Mouse (Mus musculus): ENCODE data around the gene Ugt1a7c. TPM values are rescaled to one million over a fixed set of nuclear protein-coding genes. Genes with fewer than 3 reads are reported as not detected.

The Ugt1a7c gene
- polyA plus RNA-seq, 1 experiment from 2014 or later, result 0.94 TPM

DNA sequence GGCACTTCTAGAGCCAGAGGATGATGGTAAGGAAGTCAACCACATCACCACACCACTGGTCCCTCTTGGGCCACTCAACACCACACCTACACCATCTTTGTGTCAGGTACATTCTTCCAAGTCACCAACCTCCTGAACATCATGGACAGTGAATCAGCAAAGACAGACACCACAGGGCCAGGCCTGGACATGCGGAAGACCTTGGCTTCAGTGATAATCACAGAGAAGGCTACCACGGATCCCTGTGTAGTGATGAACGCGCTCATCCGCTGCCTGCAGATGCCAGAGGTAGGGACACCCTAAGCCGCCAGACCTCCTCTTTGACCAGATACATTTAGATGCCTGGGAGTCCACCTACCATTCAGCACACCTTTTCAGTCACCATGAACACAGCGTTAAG lies 133.3 kb downstream of the Ugt1a7c start:
- no peaks in the 10 kb centered on the region for H3K27me3 ChIP-seq (ENCODE audit: control insufficient read depth, insufficient read depth, low read depth, low read length)
- H3K4me1 ChIP-seq (ENCODE audit: control insufficient read depth, insufficient read depth, low read length), result no peaks in the 10 kb centered on the region
- no peak overlapping the region for H3K27ac ChIP-seq (ENCODE audit: low read length)
- WGBS, result 70% methylated on average over 7 of the region's 7 CpGs
- no peak overlapping the region for H3K9ac ChIP-seq (ENCODE audit: low read depth, low read length)
- peaks cover 79% of the 10 kb centered on the region for H3K9me3 ChIP-seq (replicated peaks; ENCODE audit: control insufficient read depth, low read length, poor library complexity, severe bottlenecking)
- H3K4me3 ChIP-seq (ENCODE audit: low read depth, low read length), result no peak overlapping the region
- ATAC-seq, result no peak
- no peak overlapping the region for H3K4me2 ChIP-seq (ENCODE audit: low read length)
- no peaks in the 10 kb centered on the region for H3K36me3 ChIP-seq (ENCODE audit: control insufficient read depth, insufficient read depth, low read length)

- H3K4me3 ChIP-seq (ENCODE audit: low read depth, low read length), result no peak overlapping the region
- no peak overlapping the region for H3K4me2 ChIP-seq (ENCODE audit: low read length)
- H3K36me3 ChIP-seq (ENCODE audit: control insufficient read depth, insufficient read depth, low read length), result no peaks in the 10 kb centered on the region
- H3K9me3 ChIP-seq (replicated peaks; ENCODE audit: control insufficient read depth, low read length, poor library complexity, severe bottlenecking), result peaks cover 93% of the 10 kb centered on the region
- no peaks in the 10 kb centered on the region for H3K4me1 ChIP-seq (ENCODE audit: control insufficient read depth, insufficient read depth, low read length)
- H3K27me3 ChIP-seq (ENCODE audit: control insufficient read depth, insufficient read depth, low read depth, low read length), result no peaks in the 10 kb centered on the region
- 81% methylated on average over 3 of the region's 3 CpGs for WGBS
- no peak overlapping the region for H3K27ac ChIP-seq (ENCODE audit: low read length)
- no peak overlapping the region for H3K9ac ChIP-seq (ENCODE audit: low read depth, low read length)
- ATAC-seq, result no peak
Measured at GRCm38 (mm10) chr1:88229566-88229965, 134.7 kb downstream of the Ugt1a7c start.

GRCm38 (mm10) chr1:88229986-88230385 lies 135.1 kb downstream of the Ugt1a7c start:
- Histone ChIP-seq H3K36me3 (ENCODE audit: control insufficient read depth, insufficient read depth, low read length) (no peaks in the 10 kb centered on the region), H3K9me3 (replicated peaks; ENCODE audit: control insufficient read depth, low read length, poor library complexity, severe bottlenecking) (peaks cover 97% of the 10 kb centered on the region), H3K4me1 (ENCODE audit: control insufficient read depth, insufficient read depth, low read length) (no peaks in the 10 kb centered on the region), H3K4me3 (ENCODE audit: low read depth, low read length) (no peak overlapping the region), H3K9ac (ENCODE audit: low read depth, low read length) (no peak overlapping the region), H3K27ac (ENCODE audit: low read length) (no peak overlapping the region), H3K27me3 (ENCODE audit: control insufficient read depth, insufficient read depth, low read depth, low read length) (no peaks in the 10 kb centered on the region), H3K4me2 (ENCODE audit: low read length) (no peak overlapping the region)
- ATAC-seq, result no peak
- WGBS, result 87% methylated on average over 5 of the region's 5 CpGs

DNA sequence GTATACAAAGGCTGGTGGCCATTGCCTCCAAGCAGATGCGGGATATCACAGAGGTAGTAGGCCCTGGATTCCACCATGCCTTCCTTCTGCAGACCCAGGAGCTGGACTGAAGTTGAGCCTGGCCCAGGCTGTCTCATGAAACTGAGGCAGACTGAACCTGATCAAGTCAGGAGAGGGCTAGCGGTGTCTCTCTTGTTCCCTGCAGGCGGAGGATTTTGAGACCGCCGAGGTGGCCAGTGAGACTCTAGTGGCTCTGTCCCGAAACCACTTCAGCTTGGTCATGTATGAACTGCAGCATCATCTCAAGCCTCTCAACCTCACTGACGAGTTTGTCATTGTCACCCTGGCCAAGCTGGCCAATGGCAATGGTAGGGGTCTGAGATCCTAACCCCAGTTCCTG lies 135.6 kb downstream of the Ugt1a7c start:
- H3K9me3 ChIP-seq (replicated peaks; ENCODE audit: control insufficient read depth, low read length, poor library complexity, severe bottlenecking), result peaks cover 100% of the 10 kb centered on the region
- H3K27me3 ChIP-seq (ENCODE audit: control insufficient read depth, insufficient read depth, low read depth, low read length), result no peaks in the 10 kb centered on the region
- H3K4me1 ChIP-seq (ENCODE audit: control insufficient read depth, insufficient read depth, low read length), result no peaks in the 10 kb centered on the region
- H3K27ac ChIP-seq (ENCODE audit: low read length), result no peak overlapping the region
- no peak overlapping the region for H3K4me2 ChIP-seq (ENCODE audit: low read length)
- H3K36me3 ChIP-seq (ENCODE audit: control insufficient read depth, insufficient read depth, low read length), result no peaks in the 10 kb centered on the region
- H3K4me3 ChIP-seq (ENCODE audit: low read depth, low read length), result no peak overlapping the region
- no peak for ATAC-seq
- 75% methylated on average over 7 of the region's 7 CpGs for WGBS
- no peak overlapping the region for H3K9ac ChIP-seq (ENCODE audit: low read depth, low read length)

- Histone ChIP-seq H3K4me2 (ENCODE audit: low read length) (no peak overlapping the region), H3K4me3 (ENCODE audit: low read depth, low read length) (no peak overlapping the region), H3K27ac (ENCODE audit: low read length) (no peak overlapping the region), H3K9ac (ENCODE audit: low read depth, low read length) (no peak overlapping the region), H3K36me3 (ENCODE audit: control insufficient read depth, insufficient read depth, low read length) (no peaks in the 10 kb centered on the region), H3K9me3 (replicated peaks; ENCODE audit: control insufficient read depth, low read length, poor library complexity, severe bottlenecking) (peaks cover 99% of the 10 kb centered on the region), H3K27me3 (ENCODE audit: control insufficient read depth, insufficient read depth, low read depth, low read length) (no peaks in the 10 kb centered on the region), H3K4me1 (ENCODE audit: control insufficient read depth, insufficient read depth, low read length) (no peaks in the 10 kb centered on the region)
- ATAC-seq, result no peak
- 76% methylated on average over 6 of the region's 6 CpGs for WGBS
Measured at GRCm38 (mm10) chr1:88230981-88231802, 136.3 kb downstream of the Ugt1a7c start.

DNA sequence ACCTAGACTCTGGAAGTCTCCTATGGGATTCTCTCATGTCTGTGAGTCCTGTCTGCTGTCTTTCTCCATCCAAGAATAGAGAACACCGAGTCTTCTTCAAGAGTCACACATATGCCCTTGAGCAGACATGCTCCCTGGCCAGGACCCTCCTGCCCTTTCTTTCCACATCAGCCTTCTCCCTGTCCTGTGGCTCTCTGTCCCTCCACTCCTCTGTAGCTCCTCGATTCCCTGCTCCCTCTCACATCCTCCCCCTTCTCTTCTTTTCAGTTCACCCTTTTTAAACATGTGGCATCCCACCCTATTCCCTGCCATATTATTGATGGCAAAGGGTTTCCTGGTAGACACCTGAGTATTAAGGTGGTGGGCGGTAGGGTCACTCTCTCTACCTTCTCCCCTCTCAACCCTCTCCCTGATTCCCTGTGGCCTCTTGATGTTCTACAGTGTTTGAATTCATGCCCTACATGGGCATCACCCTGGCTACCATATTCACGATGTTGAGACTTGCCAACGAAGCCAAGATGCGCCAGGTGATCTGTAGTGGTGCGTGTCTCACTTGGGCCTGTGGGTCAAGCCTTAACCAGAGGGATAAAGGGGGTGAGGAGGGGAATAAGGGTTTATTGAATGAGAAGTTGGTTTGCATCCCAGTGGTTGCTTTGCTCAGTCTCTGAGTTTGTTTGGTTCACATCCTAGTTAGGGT lies 137.1 kb downstream of the Ugt1a7c start:
- Histone ChIP-seq H3K4me2 (ENCODE audit: low read length) (no peak overlapping the region), H3K36me3 (ENCODE audit: control insufficient read depth, insufficient read depth, low read length) (no peaks in the 10 kb centered on the region), H3K4me3 (ENCODE audit: low read depth, low read length) (no peak overlapping the region), H3K9ac (ENCODE audit: low read depth, low read length) (no peak overlapping the region), H3K4me1 (ENCODE audit: control insufficient read depth, insufficient read depth, low read length) (no peaks in the 10 kb centered on the region), H3K27ac (ENCODE audit: low read length) (no peak overlapping the region), H3K27me3 (ENCODE audit: control insufficient read depth, insufficient read depth, low read depth, low read length) (no peaks in the 10 kb centered on the region), H3K9me3 (replicated peaks; ENCODE audit: control insufficient read depth, low read length, poor library complexity, severe bottlenecking) (peaks cover 97% of the 10 kb centered on the region)
- no peak for ATAC-seq
- 69% methylated on average over 7 of the region's 7 CpGs for whole genome bisulfite sequencing

DNA sequence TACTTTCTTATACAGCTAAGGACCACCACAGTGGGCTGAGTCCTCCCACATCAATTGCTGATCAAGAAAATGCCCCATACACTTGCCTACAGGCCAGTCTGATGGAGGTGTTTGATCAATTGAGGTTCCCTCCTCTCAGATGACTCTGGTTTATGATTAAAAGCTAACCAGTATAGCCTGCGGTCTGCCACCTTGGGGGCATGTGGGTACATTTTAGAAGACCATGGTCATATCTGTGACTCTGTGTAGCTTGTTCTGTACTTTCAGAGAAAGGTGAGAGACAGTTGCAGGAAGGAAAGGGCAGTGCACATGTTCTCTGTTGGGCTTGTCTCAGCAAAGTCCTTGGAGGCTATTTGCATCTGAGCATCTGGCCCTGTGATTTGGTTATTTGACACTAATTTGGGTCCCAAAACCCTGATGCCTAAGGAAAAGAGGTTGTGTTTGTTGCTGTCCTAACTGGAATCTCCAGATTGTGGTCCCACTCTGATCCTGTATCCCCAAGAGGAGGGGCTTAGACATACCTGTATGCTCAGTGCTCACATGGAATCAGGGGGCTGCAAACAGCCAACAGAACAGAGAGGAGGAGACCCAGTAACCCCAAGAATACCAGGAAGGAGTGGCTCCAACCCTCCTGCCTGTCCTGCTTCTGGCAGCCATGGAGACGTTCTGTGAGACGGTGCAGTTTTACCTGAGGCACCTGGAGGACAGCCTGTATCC lies 138.0 kb downstream of the Ugt1a7c start:
- no peak overlapping the region for H3K4me3 ChIP-seq (ENCODE audit: low read depth, low read length)
- H3K9me3 ChIP-seq (replicated peaks; ENCODE audit: control insufficient read depth, low read length, poor library complexity, severe bottlenecking), result peaks cover 97% of the 10 kb centered on the region
- no peaks in the 10 kb centered on the region for H3K27me3 ChIP-seq (ENCODE audit: control insufficient read depth, insufficient read depth, low read depth, low read length)
- H3K4me2 ChIP-seq (ENCODE audit: low read length), result no peak overlapping the region
- no peak overlapping the region for H3K27ac ChIP-seq (ENCODE audit: low read length)
- H3K9ac ChIP-seq (ENCODE audit: low read depth, low read length), result no peak overlapping the region
- H3K36me3 ChIP-seq (ENCODE audit: control insufficient read depth, insufficient read depth, low read length), result no peaks in the 10 kb centered on the region
- H3K4me1 ChIP-seq (ENCODE audit: control insufficient read depth, insufficient read depth, low read length), result no peaks in the 10 kb centered on the region
- ATAC-seq, result no peak
- WGBS, result 55% methylated on average over 3 of the region's 3 CpGs

DNA sequence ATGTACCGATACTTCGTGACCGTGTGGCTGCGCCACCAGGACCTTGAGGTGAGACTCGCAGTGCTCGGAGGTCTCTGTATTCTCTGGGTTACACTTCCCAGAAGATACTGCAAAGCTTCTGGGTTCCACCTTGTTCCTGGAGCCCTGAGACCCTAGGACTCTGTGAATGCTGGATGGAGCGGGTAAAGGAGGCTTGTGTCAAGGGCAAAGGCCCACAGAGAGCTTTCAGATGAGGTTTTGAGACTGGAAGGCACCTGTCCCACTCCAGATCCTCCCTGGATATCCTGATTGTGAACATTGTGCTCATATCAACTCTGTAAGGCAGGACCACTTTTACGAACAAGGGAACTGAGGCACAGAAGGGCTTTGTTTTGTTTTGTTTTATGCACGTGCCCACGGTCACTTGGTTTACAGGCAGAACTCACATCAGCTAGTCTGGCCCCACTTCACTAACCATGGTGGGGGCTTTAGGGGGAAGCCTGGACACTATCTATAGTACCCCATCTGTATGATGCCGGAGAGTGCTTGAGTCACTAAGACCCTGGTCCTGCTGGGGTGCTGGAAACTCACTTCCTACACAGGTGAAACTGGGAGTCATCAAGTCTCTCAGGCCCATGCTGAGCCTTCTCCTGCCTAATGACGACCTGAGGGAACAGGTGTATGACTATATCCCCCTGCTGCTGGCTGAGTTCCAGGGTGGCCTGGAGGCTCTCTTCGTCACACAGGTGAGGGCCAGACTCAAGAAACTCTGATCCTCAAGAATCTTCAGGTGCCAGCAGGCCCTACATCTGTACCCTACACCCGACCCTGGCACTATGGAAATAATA lies 138.8 kb downstream of the Ugt1a7c start:
- no peak for ATAC-seq
- no peaks in the 10 kb centered on the region for H3K27me3 ChIP-seq (ENCODE audit: control insufficient read depth, insufficient read depth, low read depth, low read length)
- peaks cover 97% of the 10 kb centered on the region for H3K9me3 ChIP-seq (replicated peaks; ENCODE audit: control insufficient read depth, low read length, poor library complexity, severe bottlenecking)
- H3K4me3 ChIP-seq (ENCODE audit: low read depth, low read length), result no peak overlapping the region
- no peak overlapping the region for H3K9ac ChIP-seq (ENCODE audit: low read depth, low read length)
- no peaks in the 10 kb centered on the region for H3K36me3 ChIP-seq (ENCODE audit: control insufficient read depth, insufficient read depth, low read length)
- no peak overlapping the region for H3K4me2 ChIP-seq (ENCODE audit: low read length)
- WGBS, result 67% methylated on average over 14 of the region's 14 CpGs
- no peaks in the 10 kb centered on the region for H3K4me1 ChIP-seq (ENCODE audit: control insufficient read depth, insufficient read depth, low read length)
- H3K27ac ChIP-seq (ENCODE audit: low read length), result no peak overlapping the region

Measured in midbrain, embryonic 16.5 days (tissue).